28 mouse cellular contexts compared by ENCODE assay signal in the genomic region with DNA sequence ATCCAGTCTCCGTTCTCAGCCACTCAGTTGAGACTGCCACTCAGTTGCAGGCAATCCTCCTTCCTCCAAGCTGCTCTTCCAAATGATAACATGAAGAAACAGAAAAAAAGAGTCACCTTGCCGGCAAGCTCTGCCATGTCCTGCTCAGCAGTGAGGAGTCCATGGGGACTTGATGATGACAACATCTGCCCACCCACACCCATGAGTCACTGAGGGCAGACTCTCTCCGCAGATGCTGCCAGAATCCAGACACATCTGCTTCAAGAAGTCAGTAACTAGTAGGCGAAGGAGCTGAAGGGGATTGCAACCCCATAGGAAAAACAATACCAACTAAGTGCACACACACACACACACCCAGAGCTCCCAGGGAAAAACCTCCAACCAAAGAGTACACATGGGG.
DNase-seq lines count a peak whose midpoint lies in the region; TF ChIP-seq lines count a peak whose summit lies in the region.
"Had no signal": no experiment of that assay in that cellular context is flagged by ENCODE, and none has a peak within 500 bp of the region (broad histone marks: within the 10 kb centered on the region; RNA-seq: fewer than 3 reads in every experiment).

No protein-coding gene starts in this region.

- no peaks in the 10 kb centered on the region for H3K79me2 ChIP-seq in CH12.LX (replicated peaks; ENCODE audit: control insufficient read depth, extremely low read depth, insufficient read depth, poor library complexity, severe bottlenecking)

- H3K4me2 ChIP-seq in CH12.LX (ENCODE audit: insufficient read depth, low read depth, poor library complexity, severe bottlenecking) = no peak overlapping the region
- H3K4me2 ChIP-seq: embryonic facial prominence, embryonic 12.5 days; forebrain, embryonic 15.5 days; heart, embryonic 15.5 days; hindbrain, embryonic 14.5 days; limb, embryonic 12.5 days; liver, embryonic 15.5 days; lung, embryonic 14.5 days; midbrain, embryonic 12.5 days had no signal

- TF ChIP-seq POLR2A in CH12.LX (IDR thresholded peaks at IDR 0.05; ENCODE audit: low read depth, low read length) = no peak

- TF ChIP-seq CTCF in CH12.LX (conservative IDR thresholded peaks at IDR 0.05 in 1 of 2, IDR thresholded peaks at IDR 0.05 in 1 of 2; ENCODE audit: low read depth in 2 of 2, low read length in 2 of 2) = no peak

- no peaks in the 10 kb centered on the region for H3K9me3 ChIP-seq in CH12.LX (replicated peaks; ENCODE audit: low read length)
- H3K9me3 ChIP-seq: embryonic facial prominence, embryonic 12.5 days; forebrain, embryonic 15.5 days; G1E; heart, embryonic 15.5 days; liver, embryonic 15.5 days; megakaryocyte, embryonic 14.5 days; midbrain, embryonic 12.5 days had no signal

- DNase-seq in adrenal gland, postnatal 10 days = peak; percentile 11
- no peak for DNase-seq in adrenal gland, postnatal 4 days (ENCODE audit: low spot score in 2 of 2)
- DNase-seq in 3134 (ENCODE audit: extremely low read depth, insufficient read length, low spot score) (peak; percentile 16), CH12.LX (ENCODE audit: extremely low read depth) (peak; percentile 34)
- DNase-seq in adrenal gland, postnatal 36 days = peak; percentile 13 to 27
- no peak for DNase-seq in urinary bladder, postnatal 25 days (ENCODE audit: low spot score)
- DNase-seq in yolk sac, embryonic 10.5 days (ENCODE audit: low spot score) = no peak
- DNase-seq: cerebellum, adult 11 months; cerebellum, adult 9-10 months; embryo, embryonic 11 days; gastrocnemius, adult 2 months; gastrocnemius, postnatal 36 days; heart, adult 2 months; kidney, postnatal 14 days; layer of hippocampus, adult 9-11 months; lung, embryonic 14.5 days; lung, postnatal 36 days; thymus, adult 2 months; thymus, postnatal 36 days had no signal

- no peak overlapping the region for H3K4me3 ChIP-seq in CH12.LX (replicated peaks in 1 of 3; ENCODE audit: low read depth in 2 of 3, low read length in 2 of 3, poor library complexity in 1 of 3)
- H3K4me3 ChIP-seq: embryonic facial prominence, embryonic 12.5 days; forebrain, embryonic 15.5 days; gastrocnemius, adult 2 months; heart, adult 2 months; heart, embryonic 15.5 days; limb, embryonic 12.5 days; liver, embryonic 15.5 days; megakaryocyte, embryonic 14.5 days; midbrain, embryonic 12.5 days had no signal

- H3K9ac ChIP-seq in CH12.LX (ENCODE audit: insufficient read depth, low read depth) = no peak overlapping the region
- H3K9ac ChIP-seq: embryonic facial prominence, embryonic 12.5 days; forebrain, embryonic 15.5 days; heart, embryonic 15.5 days; hindbrain, embryonic 14.5 days; limb, embryonic 12.5 days; liver, embryonic 15.5 days; lung, embryonic 14.5 days; midbrain, embryonic 12.5 days had no signal

- no peak overlapping the region for H3K27ac ChIP-seq in CH12.LX (ENCODE audit: insufficient read depth, low read depth)
- H3K27ac ChIP-seq: embryonic facial prominence, embryonic 12.5 days; forebrain, embryonic 15.5 days; gastrocnemius, adult 2 months; heart, adult 2 months; heart, embryonic 15.5 days; hindbrain, embryonic 14.5 days; limb, embryonic 12.5 days; liver, embryonic 15.5 days; midbrain, embryonic 12.5 days had no signal

- dilution Hi-C loops in CH12.LX (cut with MboI; ENCODE audit: extremely low pct_ligation_motif_present, extremely low pct_unique_long_range_greater_than_20kb, low sequenced_read_pairs) = no loop called here

- no peaks in the 10 kb centered on the region for H3K36me3 ChIP-seq in CH12.LX (replicated peaks in 1 of 2; ENCODE audit: control insufficient read depth in 1 of 2, insufficient read depth in 1 of 2, low read length in 1 of 2)
- H3K36me3 ChIP-seq: embryonic facial prominence, embryonic 12.5 days; forebrain, embryonic 15.5 days; G1E; heart, embryonic 15.5 days; limb, embryonic 12.5 days; liver, embryonic 15.5 days; midbrain, embryonic 12.5 days had no signal

- TF ChIP-seq RAD21 in CH12.LX (IDR thresholded peaks at IDR 0.05; ENCODE audit: low read depth, low read length) = no peak

- in situ Hi-C loops in CH12.LX (cut with MboI; ENCODE audit: low pct_ligation_motif_present, low pct_unique_long_range_greater_than_20kb, low sequenced_read_pairs) = no loop called here

- peaks cover 0 to 8% of the 10 kb centered on the region in 2 experiments; a peak in 1 of 4 replicates for H3K4me1 ChIP-seq in CH12.LX (ENCODE audit: control insufficient read depth in 1 of 2, insufficient read depth in 2 of 2)
- H3K4me1 ChIP-seq: embryonic facial prominence, embryonic 12.5 days; forebrain, embryonic 15.5 days; heart, embryonic 15.5 days; limb, embryonic 12.5 days; liver, embryonic 15.5 days; megakaryocyte, embryonic 14.5 days; midbrain, embryonic 12.5 days had no signal

- no peaks in the 10 kb centered on the region for H3K27me3 ChIP-seq in CH12.LX (replicated peaks)
- H3K27me3 ChIP-seq: embryonic facial prominence, embryonic 12.5 days; forebrain, embryonic 15.5 days; heart, embryonic 15.5 days; limb, embryonic 12.5 days; liver, embryonic 15.5 days; megakaryocyte, embryonic 14.5 days; midbrain, embryonic 12.5 days had no signal

- TF ChIP-seq EP300 in CH12.LX (IDR thresholded peaks at IDR 0.05; ENCODE audit: low read length) = no peak

TF ChIP-seq in CH12.LX, 34 proteins besides CTCF, POLR2A, EP300 and RAD21:
- no peak for TF ChIP-seq MAFK (IDR thresholded peaks at IDR 0.05; ENCODE audit: insufficient replicate concordance, low read length)
- no peak for TF ChIP-seq ZKSCAN1 (IDR thresholded peaks at IDR 0.05; ENCODE audit: borderline replicate concordance, low read depth, low read length)
- TF ChIP-seq SMC3 (IDR thresholded peaks at IDR 0.05; ENCODE audit: low read depth, low read length) = no peak
- TF ChIP-seq ZC3H11A (IDR thresholded peaks at IDR 0.05; ENCODE audit: low read depth, low read length) = no peak

Comparison
In these comparisons a context has a peak if more than half of its experiments do, and no peak if none do; other contexts are left out.
1. DNase-seq: peak in adrenal gland, postnatal 10 days (single experiment), 3134 (single experiment), CH12.LX (single experiment) and adrenal gland, postnatal 36 days (2 of 2); none in adrenal gland, postnatal 4 days (0 of 2), urinary bladder, postnatal 25 days (single experiment) and yolk sac, embryonic 10.5 days (single experiment).